Mouse (Mus musculus) stomach, postnatal 0 days (tissue): ENCODE measurements at regions not wholly inside any gene's neighbourhood (a gene's known extent, or its start where the extent isn't known, plus 50 kb on each side); places are given as distances from the start of the nearest gene placed in this dataset.

Experiments
- CTCF ChIP-seq: IDR thresholded peaks from 2 replicates; pipeline ENCODE4 v1.5.1; 2016; ENCODE audit warnings: antibody characterized with exemption, low read depth, mild to moderate bottlenecking, moderate library complexity
- EP300 ChIP-seq: optimal IDR thresholded peaks from 2 replicates; pipeline ENCODE3; 2016; ENCODE audit warnings: antibody characterized with exemption

DNA sequence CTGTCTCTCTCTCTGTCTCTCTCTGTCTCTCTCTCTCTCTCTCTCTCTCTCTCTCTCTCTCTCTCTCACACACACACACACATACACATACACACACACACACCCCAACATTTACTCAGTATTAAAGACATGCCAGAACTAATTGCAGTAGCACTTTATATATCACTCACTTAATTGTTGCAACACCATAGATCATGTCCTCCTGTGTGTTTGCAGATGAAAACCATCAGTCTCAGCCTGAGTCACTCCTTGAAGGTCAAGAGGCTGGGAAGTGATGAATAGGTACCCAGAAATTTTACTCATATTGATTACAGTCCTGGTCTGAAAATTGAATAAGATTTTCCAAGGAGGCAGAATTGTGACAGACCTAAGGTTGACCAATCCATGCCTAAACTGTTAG lies 812.9 kb upstream of the Lrrc6 start:
- TF ChIP-seq CTCF (no peak), EP300 (no peak)
